Mouse (Mus musculus) cerebellum, postnatal 25 days (tissue): ENCODE data around the gene Csf3.

Experiments used
- DNase-seq, 2 experiments: peaks; one replicate each; pipeline ENCODE4 v3.0.0; 2021; ENCODE audit warnings: mixed read lengths in 2 of 2

Csf3 gene

GRCm38 (mm10) chr11:98697225-98697624 is 3.8 kb upstream of the Csf3 start:
- DNase-seq, result peak in 1 of 2 experiments; percentile 4

GRCm38 (mm10) chr11:98698849-98699640 is 2.0 kb upstream of the Csf3 start:
- DNase-seq, result peak in 1 of 2 experiments; percentile 16

GRCm38 (mm10) chr11:98699911-98700310 is 1.2 kb upstream of the Csf3 start:
- peak; percentile 86 to 91 for DNase-seq

GRCm38 (mm10) chr11:98702323-98702722 is 1.3 kb downstream of the Csf3 start:
- no peak for DNase-seq

GRCm38 (mm10) chr11:98705021-98705420 is 4.0 kb downstream of the Csf3 start:
- no peak for DNase-seq

GRCm38 (mm10) chr11:98707401-98708281 is 6.6 kb downstream of the Csf3 start:
- DNase-seq, result no peak

- DNase-seq, result no peak
Observed at GRCm38 (mm10) chr11:98708282-98708956, 7.4 kb downstream of the Csf3 start.

- peak in 1 of 2 experiments; percentile 52 for DNase-seq
Observed at GRCm38 (mm10) chr11:98709001-98709741, 8.1 kb downstream of the Csf3 start.

- peak; percentile 86 to 90 for DNase-seq
Observed at GRCm38 (mm10) chr11:98710416-98711045, 9.5 kb downstream of the Csf3 start.

GRCm38 (mm10) chr11:98711046-98711434 is 10.0 kb downstream of the Csf3 start:
- no peak for DNase-seq

- DNase-seq, result peak in 1 of 2 experiments; percentile 65
Observed at GRCm38 (mm10) chr11:98712009-98712408, 10.9 kb downstream of the Csf3 start.

GRCm38 (mm10) chr11:98713703-98714102 is 12.6 kb downstream of the Csf3 start:
- no peak for DNase-seq

GRCm38 (mm10) chr11:98715946-98716345 is 14.9 kb downstream of the Csf3 start:
- no peak for DNase-seq

- DNase-seq, result peak; percentile 89 to 92
Observed at GRCm38 (mm10) chr11:98717904-98718303, 16.8 kb downstream of the Csf3 start.

GRCm38 (mm10) chr11:98720756-98721155 is 19.7 kb downstream of the Csf3 start:
- no peak for DNase-seq

- DNase-seq, result peak; percentile 72
Observed at GRCm38 (mm10) chr11:98721458-98722226, 20.6 kb downstream of the Csf3 start.

GRCm38 (mm10) chr11:98723098-98723497 is 22.0 kb downstream of the Csf3 start:
- DNase-seq, result no peak

GRCm38 (mm10) chr11:98725926-98726506 is 25.0 kb downstream of the Csf3 start:
- no peak for DNase-seq

- peak; percentile 86 to 88 for DNase-seq
Observed at GRCm38 (mm10) chr11:98729119-98729588, 28.1 kb downstream of the Csf3 start, which contains the start of gene Med24. Gene Med24, minus strand, starts transcription at chr11:98729435.

GRCm38 (mm10) chr11:98730727-98731126 is 29.7 kb downstream of the Csf3 start:
- no peak for DNase-seq
